Mouse (Mus musculus) ZHBTc4 (cell line): Measurements from ENCODE around the gene Tmem123.

Source experiments
- DNase-seq: peaks from one replicate; pipeline ENCODE4 v3.0.0-alpha.2; 2011; ENCODE audit warnings: low read depth, low spot score

Gene Tmem123

DNA sequence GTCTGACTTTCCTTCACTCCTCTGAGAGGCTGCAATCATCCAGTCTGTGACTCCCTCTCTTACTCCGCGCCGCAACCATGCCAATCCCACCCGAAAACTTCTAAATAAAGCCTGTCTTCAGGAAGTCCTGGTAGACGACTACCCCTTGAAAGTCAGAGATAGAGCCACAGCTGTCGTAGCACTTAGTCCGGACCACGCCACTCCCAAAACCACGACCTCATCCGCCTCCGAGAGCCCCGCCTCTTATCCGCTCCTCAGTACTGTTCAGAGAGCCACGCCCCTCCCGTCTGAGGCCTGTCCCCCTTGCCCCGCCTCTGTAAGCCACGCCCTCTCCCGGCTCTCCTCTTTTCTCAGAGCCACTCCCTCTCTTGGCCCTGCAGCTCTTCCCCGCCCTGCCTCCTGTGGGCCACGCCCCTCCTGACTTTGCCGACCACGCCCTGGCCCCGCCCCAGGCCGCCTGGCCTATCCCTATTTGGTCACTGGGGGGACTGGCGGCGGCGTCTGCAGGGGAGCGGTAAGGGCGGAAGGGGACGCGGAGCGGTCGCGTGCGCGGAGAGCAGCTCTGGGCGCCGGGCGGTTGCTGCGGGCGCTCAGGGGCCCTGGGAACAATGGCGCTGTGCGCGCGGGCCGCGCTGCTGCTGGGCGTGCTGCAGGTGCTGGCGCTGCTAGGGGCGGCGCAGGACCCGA lies at the start of gene Tmem123:
TSS of gene Tmem123 (plus strand) at position 428 of the 687 bp plus-strand sequence.
- peak; percentile 99 for DNase-seq

DNA sequence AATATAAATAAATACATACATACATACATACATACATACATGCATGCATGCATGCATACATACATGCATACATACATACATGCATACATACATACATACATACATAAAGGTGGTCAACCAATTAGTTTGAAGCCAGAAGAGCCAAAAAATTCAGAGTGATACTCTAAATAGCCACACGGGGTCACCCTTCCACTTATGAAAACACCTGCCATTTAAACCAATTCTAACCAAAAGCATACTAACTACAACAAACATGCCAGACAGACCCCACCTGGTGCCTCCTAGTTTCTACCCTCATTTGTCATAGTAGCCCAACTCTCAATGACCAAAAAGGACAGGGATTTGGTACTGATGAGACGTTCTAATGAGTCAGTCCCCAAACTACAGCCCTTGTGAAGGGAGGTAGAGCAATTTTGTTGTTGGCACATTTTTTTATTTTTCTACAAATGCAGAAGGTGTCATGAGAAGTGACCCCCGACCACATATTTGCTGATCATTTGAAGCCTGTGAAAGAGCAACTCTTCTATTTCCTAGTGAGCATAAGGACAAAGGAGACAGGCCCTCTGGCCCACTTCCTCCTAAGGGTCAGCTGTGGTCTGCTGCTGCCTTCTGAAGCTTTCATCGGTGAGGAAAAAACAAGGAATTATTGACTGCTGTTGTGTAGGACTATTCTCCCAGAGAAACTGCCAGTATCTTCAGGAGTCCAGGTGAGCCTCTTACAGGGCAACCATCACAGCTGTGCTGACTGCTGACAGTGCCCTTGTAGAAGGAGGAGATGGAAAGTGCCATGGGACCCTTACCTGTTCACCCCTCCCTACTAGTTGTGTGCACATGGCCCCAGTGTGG lies 49.6 kb upstream of the Tmem123 start:
- DNase-seq = peak; percentile 70

DNA sequence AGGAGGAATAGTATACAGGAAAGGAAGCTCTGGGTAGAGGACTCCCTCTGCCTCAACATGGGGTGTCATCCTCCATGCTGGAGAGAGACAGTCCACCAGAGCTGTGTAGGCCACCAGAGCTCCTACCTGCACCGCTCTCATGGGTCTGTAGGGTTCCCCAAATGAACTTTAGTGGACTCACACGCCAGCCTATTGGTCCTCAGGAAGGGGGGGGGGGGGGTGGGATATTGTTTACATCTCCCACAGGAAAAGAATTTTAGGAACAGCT lies 49.0 kb upstream of the Tmem123 start:
- no peak for DNase-seq

DNA sequence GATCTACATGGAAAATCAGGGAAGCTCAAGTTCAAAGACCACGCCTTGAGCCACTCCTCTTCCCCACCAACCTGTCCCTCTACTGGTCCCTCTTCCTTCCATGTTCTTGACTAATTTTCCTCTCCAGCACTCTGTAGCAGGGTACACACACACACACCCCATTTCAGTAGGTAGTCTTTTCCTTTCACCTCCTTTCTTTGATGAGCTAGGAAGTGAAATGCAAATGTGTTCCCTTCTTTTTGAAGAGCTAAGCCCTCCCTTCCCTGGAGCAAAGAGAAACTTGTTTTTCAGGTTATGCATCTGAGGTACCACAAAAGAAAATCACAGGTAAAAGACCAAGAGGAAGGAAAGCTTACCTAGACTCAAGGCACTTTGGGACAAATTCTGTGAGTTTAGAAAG lies 42.3 kb upstream of the Tmem123 start:
- no peak for DNase-seq

DNA sequence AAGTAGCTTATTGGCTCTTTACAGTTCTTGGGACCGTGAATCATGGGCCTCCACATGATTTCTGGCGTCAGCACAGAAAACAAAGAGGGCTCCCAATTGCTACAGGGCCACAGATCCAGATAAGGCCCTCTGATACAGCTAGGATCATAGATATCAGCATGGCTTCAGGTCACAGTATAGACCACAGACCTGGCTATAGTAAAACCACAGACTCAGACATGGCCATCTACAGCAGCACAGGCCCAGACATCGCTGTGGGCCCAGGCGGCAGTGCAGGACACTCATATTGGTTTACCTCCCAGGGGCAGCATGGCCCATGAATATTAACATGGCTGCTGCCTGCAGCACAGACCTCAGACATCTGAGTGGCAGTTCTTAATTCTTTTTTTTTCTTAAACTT lies 34.8 kb upstream of the Tmem123 start:
- DNase-seq = no peak

DNA sequence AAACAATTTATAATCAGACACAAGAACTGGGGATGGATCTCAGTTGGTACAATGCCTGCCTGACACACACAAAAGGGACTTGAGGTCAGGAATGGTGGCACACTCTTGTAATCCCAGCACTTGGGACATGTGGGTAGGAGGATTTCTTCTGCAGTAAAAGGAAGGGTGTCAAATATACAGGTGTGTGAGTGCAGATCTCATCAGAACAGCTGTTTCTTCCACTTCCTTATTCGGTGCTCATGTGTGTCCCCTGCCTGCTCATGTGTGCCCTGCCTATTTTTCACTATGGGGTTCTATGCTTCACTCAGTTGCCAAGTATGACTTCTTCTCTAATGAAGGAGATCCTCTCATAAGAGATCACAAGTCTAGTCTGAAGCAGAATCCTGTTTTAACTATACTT lies 21.1 kb upstream of the Tmem123 start:
- no peak for DNase-seq

DNA sequence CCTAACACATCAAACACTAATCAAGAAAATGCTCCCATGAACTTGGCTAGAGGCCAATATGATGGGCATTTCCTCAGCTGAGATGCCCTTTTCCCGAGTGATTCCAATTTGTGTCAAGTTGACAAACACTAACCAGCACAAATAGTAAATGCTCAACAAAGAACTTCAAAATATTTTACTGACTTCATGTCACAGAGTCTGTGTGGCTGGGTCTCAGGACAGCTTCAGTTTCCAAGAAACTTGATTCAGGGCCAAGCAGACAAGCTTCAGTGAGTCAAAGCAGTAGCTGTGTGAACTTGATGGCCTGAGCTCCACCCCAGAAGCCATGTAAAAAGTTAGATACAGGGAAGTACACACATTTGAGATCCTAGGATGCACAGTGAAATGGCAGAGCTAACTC lies 19.7 kb upstream of the Tmem123 start:
- no peak for DNase-seq

DNA sequence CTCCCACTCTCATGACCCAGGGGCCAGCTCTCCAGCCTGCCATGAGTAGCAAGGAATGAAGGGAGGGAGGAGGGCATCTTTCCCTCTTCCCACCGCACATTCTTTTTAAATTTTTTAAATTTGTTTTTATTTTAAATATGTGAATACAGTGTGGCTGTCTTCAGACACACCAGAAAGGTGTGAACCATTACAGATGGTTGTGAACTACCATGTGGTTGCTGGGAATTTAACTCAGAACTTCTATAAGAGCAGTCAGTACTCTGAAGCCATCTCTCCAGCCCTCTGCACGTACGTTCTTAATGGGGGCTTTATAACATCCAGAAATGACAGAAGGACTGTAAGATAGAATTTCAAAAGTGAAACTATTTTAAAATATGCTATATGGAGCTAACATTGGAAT lies 15.0 kb upstream of the Tmem123 start:
- no peak for DNase-seq

DNA sequence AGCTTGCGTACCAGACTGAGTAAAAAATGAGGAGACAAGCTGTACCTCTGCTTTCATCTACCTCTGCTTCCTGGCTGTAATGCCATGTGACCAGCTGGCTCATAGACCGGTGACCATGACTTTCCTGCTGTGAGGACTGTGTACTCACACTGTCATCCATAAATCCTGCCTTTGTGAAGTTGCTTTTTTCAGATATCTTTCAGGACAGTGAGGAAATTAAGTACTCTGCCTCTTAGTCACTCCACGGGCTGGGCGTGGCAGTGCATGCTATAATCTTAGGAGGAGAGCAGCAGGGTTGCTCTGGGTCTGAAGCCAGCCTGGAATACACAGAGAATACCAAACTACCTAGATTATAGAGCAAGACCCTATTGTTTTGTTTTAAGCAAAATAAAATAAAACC lies 14.3 kb upstream of the Tmem123 start:
- no peak for DNase-seq

DNA sequence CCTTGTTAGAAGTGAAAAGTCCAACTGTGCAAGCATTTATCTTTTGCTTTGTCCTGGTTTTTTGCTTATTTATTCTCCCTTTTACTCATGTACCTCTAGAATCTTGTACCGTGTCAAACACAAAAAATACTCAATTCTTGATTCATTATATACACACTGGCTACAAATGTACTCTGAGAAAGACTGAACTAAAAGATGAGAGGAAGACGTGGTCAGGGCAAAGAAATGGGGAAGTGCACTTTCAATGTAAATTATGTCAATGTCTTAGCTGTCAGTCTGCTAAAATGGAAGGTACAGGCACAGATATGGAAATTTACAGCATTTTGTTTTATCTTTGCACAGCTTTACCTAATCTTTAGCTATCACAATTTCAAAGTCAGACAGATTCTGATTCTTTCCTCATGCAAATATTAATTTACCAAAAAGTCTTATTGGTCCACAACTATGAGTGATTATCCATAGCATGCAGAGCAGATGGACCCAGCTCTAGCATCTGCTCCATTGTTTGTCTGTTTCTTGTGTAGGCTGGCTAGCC lies 7.9 kb upstream of the Tmem123 start:
- no peak for DNase-seq

DNA sequence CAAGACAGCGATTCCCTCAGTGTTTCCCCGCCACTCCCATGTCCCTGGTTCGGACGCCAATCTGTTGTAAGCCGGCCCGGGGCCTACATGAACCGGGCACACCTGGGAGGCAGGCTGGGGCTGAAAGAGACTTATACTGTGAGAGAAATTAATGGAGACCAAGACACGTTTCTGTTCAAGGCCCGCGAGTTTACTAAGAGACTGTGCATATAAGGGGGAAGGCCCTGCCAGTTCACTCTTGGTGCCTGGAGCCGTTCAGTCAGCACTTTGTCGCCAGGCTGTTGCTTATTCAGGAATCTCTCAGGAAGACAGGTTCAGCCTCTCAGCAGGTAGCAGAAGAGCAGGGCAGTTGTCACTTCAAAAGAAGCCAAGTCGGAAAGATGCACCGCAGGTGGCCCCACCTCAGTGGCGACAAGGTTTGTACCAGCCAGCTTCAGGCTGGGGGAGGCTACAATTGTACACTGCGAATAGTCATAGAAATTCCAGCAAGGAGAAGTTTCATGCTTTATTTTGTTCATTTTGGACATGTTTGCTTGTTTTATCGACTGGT lies 1.9 kb upstream of the Tmem123 start:
- DNase-seq = peak; percentile 56

DNA sequence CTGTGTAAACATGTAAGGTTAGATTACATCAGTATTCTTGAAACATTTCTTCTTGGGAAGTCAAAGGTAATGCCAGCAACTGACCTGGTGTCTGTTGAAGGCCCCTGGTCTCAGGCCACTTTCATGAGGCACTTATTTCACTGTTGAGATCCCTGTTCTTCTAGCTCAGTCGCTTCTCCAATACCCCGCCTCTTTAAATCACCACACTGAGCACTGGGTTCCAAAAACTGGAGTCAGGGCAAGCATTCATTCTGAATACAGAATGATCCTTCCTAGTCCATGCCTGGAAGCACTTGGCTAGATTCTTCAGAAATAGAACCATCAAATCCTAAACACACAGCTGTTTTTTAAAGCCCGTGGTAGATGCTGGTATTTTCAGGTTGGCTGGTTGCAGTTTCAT lies 1.1 kb upstream of the Tmem123 start:
- no peak for DNase-seq

DNA sequence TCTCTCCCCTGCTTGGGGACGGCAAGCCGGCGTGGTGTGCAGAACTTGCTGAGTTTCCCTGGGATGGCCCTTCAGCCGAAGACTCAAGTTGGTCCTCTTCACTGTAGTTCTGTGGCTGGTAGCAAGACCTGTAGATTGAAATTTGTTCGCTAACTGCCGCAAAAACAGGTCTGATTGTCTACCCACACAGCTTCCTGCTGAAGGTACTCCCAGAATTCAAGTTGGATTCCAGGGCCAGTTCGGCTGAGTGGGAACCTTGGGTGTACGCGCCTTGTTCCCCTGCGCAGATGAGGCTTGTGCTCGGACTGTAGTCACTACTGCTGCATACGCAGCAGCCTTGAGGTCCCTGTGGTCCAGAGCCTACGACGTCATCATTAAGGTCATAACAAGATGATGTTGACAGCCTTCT lies 626 bp downstream of the Tmem123 start:
- peak; percentile 73 for DNase-seq

DNA sequence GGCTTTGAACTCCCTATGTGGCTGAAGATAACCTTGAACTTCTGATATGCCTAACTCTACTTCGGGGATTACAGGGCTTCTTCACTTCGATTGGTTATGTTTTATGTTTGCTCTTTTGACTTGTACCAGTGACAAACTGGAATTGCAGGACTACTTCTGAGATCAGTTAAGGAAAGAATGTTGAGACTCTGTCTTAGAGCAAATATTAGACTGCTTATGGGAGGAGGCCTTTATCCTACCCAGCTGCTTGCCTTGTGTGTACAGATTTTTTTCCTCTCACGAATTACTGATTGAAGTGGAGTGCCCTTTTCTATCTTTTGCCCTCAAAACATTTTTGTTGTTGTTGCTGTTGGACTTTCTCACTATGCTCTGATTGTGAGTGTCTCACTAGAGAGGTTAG lies 1.4 kb downstream of the Tmem123 start:
- DNase-seq = no peak

DNA sequence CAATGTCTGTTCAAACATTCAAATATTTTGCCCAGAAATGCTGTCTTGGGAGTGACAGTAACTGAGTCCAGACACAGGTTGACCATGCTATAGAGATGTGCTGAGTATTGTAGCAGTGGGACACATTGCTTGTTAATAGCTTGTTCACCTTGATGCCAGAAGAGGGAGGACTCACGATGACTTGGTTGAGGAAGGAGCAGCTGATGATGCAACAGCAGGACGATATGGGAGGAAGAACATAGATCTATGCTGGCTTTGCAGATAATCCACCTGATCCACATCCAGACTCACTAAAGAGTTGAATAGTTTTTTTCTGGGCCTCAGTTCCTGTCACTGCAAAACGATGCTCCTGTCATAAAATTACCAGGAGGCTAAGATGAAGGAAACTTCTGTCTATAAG lies 2.7 kb downstream of the Tmem123 start:
- DNase-seq = no peak

DNA sequence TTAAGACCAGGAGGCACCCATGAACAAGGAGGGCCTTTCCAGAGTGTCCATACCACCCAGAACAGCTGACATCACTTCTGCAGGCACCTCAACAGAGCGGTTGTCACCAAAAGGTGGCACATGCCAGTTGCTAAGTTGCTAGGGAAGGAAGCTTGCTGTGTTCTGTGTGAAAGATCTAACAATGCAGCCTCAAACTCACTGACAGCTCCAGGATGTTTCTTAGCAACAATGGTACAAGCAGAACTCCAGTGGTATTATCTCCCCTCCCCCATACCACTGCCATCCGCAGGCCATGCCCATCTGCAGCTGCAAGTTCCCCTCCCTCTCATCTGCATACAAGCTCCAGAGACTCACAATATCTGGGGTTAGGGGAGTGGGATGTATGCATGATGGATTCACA lies 3.7 kb downstream of the Tmem123 start:
- DNase-seq = no peak

DNA sequence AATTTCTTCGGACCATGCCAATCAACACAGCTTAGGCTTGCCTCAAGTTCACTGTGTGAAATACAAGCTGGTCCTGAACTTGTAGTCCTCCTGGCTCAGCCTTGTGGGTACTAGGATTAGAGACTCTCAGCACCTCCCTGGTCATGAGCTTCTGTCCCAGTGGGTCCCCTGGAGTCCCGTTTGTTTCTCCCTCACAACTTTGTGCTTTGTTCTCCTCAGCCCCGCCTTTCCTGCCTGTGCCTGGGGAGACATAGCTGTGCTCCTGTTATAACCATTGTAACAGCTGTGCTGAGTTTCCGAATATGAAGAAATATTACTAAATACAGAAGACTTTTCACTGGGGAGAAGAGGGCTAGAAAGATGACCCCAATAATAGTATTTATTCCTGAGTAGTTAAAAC lies 5.2 kb downstream of the Tmem123 start:
- no peak for DNase-seq

DNA sequence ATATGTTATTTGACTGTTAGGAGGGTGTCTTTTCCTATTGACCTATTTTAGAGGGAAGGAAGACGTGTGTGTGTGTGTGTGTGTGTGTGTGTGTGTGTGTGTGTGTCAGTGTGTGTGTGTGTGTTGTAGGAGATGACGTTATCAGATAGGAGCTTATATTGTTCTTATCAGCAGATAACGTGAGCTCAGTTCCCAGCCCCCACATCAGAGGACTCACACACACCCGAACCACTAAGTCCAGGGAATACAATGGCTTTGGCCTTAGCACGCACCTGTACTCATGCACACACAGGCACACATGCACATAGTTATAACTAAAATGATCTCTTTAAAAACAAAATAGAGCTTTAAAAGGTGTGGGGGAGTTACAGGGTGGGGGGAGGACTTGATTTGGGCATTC lies 5.7 kb downstream of the Tmem123 start:
- DNase-seq = no peak

DNA sequence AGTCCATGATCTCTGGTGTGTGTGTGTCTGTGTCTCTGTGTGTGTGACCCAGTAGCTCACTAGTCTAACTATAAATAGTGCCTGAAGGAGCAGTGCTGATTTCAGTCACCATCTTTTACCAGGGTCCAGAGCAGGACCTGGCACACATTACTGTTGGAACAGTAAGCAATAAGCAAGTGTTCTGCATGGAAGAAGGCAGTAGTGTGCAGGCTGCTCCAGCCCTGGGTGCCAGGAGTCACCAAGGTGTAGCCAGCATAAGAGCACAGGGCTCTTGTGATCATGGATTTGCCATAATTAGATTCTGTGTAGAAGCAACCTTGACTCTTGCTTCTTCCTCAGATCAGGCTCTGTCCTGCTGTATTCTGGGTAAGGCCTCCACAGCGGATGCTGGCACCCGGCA lies 8.5 kb downstream of the Tmem123 start:
- no peak for DNase-seq

DNA sequence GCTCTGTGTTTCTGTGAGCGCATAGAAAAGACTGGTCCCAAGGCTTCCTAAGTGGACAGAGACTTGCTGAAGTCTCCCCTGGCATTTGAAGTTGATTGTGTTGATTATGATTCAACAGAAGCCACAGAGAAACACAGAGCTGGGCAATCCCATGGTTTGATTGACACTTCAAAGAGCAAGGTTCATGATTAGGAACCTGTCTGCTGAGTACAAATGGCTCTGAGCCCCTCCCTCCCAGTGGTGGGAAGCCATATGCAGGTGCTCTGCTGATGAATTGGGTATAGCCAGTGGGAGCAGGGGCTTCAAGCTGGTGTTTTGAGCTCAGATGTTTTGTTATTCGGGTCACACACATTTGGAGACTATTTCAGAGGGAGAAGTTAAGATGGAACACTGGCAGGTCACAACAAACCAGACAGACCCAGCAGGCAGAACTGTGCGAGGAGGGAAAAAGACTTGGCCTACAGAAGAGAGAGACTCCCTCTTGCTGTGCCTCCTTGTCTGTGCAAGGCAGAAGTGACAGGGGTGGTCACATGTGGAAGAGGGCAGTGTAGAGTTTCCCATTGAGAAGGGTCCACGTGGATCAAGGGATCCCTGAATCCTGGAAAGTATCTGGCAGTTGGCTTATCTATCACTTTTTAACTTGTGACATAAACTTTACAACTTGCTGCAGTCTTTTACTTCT lies 9.1 kb downstream of the Tmem123 start:
- DNase-seq = no peak

DNA sequence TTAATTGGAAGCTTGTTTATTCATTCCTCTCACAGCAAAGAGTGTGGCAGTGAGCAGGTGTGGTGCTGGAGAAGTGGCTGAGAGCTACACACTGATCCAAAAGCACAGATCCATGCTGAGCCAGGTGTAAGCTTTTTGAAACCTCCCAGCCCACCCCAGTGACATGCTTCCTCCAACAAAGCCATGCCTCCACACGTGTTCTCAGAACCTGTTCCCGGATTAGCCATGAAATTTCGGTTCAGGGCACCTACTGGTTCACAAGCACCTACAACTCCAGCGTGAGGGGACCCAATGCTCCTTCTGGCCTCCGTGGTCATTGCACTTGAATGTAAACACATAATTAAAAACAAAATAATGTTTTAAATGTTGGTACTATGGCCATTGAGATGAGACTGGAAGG lies 9.8 kb downstream of the Tmem123 start:
- DNase-seq = no peak

DNA sequence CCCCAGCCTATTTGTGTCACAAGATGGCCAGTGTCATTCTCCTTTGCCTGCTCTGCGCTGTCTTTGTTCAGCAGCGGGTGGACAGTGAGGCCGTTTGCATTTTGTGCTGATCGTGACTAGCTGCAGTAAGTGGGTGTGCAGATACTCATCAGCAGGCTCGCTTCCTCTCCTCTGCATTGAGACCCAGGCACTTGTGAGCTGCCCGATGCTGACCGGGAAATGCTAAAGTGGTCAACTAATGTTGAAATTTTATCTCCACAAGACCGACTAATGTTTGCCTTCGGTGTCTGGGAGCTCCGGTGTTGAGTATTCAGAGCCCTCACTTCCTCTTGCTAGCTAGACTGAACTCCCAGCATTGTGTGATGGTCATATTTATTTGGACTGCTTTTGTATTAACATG lies 10.7 kb downstream of the Tmem123 start:
- DNase-seq = no peak
